Mouse (Mus musculus) E14TG2a.4 (cell line): ENCODE measurements around the gene Gdap2.

Experiments
- CTCF ChIP-seq: conservative IDR thresholded peaks from 2 replicates; pipeline ENCODE4 v1.5.1; 2014; ENCODE audit warnings: low read length
- POU5F1 ChIP-seq: IDR thresholded peaks from 2 replicates; pipeline ENCODE4 v1.6.1; 2014; ENCODE audit warnings: low read length, borderline replicate concordance

GRCm38 (mm10) chr3:100161665-100162314 is 391 bp upstream of the Gdap2 start:
- TF ChIP-seq CTCF: no peak
- no peak for TF ChIP-seq POU5F1
